Mouse (Mus musculus): ENCODE measurements at regions not wholly inside any gene's neighbourhood (a gene's known extent, or its start where the extent isn't known, plus 50 kb on each side); places are given as distances from the start of the nearest gene placed in this dataset.

- TF ChIP-seq POLR2A (IDR thresholded peaks at IDR 0.05; ENCODE audit: borderline replicate concordance, extremely low read depth, insufficient read depth, insufficient read length, poor library complexity, severe bottlenecking), result no peak
- TF ChIP-seq CTCF (IDR thresholded peaks at IDR 0.05; ENCODE audit: borderline replicate concordance, extremely low read depth, insufficient read depth, insufficient read length), result no peak
These were observed 105.1 kb downstream of the Tnfsf11 start for GRCm38 (mm10) chr14:78202781-78203180.
